Mouse (Mus musculus): ENCODE results near the gene Rinl. TPM values are rescaled to one million over a fixed set of nuclear protein-coding genes. Genes with fewer than 3 reads are reported as not detected.

Gene Rinl
- polyA plus RNA-seq, 1 experiment from 2014 or later = 2.7 TPM

DNA sequence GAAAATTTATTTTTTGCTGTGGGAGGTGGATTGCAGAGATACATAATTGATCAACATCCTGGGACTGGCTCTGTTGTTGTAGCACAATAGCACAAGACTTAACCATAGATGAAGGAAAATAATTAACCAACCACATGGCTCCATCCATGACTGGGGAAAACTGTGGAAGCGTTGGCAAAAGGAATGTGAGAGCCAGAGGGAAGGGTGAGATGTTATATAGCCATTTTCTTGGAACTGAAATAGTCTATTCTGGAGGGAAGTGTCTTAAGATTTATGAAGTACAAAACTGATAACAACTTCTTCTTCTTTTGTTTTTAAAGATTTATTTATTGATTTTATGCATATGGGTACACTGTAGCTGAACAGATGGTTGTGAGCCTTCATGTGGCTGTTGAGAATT is 58.5 kb downstream of the Rinl start:
- Histone ChIP-seq H3K4me2 (ENCODE audit: low read depth, low read length) (no peak overlapping the region), H3K27me3 (replicated peaks; ENCODE audit: control insufficient read depth, insufficient read depth, low read length) (no peaks in the 10 kb centered on the region), H3K4me3 (ENCODE audit: low read depth, low read length) (no peak overlapping the region), H3K36me3 (ENCODE audit: control insufficient read depth, insufficient read depth, low read length) (no peaks in the 10 kb centered on the region), H3K4me1 (ENCODE audit: control insufficient read depth, insufficient read depth, low read length) (peaks cover 5% of the 10 kb centered on the region; the same call in 1 of the 2 replicates), H3K9me3 (ENCODE audit: control insufficient read depth, low read length) (no peaks in the 10 kb centered on the region), H3K27ac (replicated peaks; ENCODE audit: low read depth, low read length) (no peak overlapping the region), H3K9ac (ENCODE audit: low read depth, low read length) (no peak overlapping the region)
- WGBS = 76% methylated on average over 1 of the region's 1 CpGs
- DNase-seq (ENCODE audit: low spot score) (no peak), ATAC-seq (ENCODE audit: low read depth) (no peak)

Other genes with a start within 250 kb of the Rinl start
- gene Sycn, start 248.1 kb upstream of the Rinl start, polyA plus RNA-seq (2014; fragmentation: Nextera tagmentation; extraction: Ambion mirVana) = not detected in 2 replicates
- 0.17 and 0.43 TPM in 2 replicates for gene Nccrp1, start 241.7 kb upstream of the Rinl start, polyA plus RNA-seq (2014; fragmentation: Nextera tagmentation; extraction: Ambion mirVana)
- 31.5 and 33.8 TPM in 2 replicates for gene Samd4b, start 190.8 kb upstream of the Rinl start, polyA plus RNA-seq (2014; fragmentation: Nextera tagmentation; extraction: Ambion mirVana)
- 20.7 and 23.5 TPM in 2 replicates for gene Pak4, start 190.8 kb upstream of the Rinl start, polyA plus RNA-seq (2014; fragmentation: Nextera tagmentation; extraction: Ambion mirVana)
- 0.10 and 0.40 TPM in 2 replicates for gene Acp7, start 157.6 kb upstream of the Rinl start, polyA plus RNA-seq (2014; fragmentation: Nextera tagmentation; extraction: Ambion mirVana)
- gene Fbxo27, start 96.1 kb upstream of the Rinl start, polyA plus RNA-seq (2014; fragmentation: Nextera tagmentation; extraction: Ambion mirVana) = 6.9 and 7.1 TPM in 2 replicates
- 27.8 and 29.0 TPM in 2 replicates for gene Fbxo17, start 72.2 kb upstream of the Rinl start, polyA plus RNA-seq (2014; fragmentation: Nextera tagmentation; extraction: Ambion mirVana)
- 119 and 120 TPM in 2 replicates for gene Mrps12, start 47.1 kb upstream of the Rinl start, polyA plus RNA-seq (2014; fragmentation: Nextera tagmentation; extraction: Ambion mirVana)
- 20.5 and 22.9 TPM in 2 replicates for gene Sars2, start 47.0 kb upstream of the Rinl start, polyA plus RNA-seq (2014; fragmentation: Nextera tagmentation; extraction: Ambion mirVana)
- 3.8 and 12.7 TPM in 2 replicates for gene Ccer2, start 32.8 kb upstream of the Rinl start, polyA plus RNA-seq (2014; fragmentation: Nextera tagmentation; extraction: Ambion mirVana)
- gene Sirt2, start 22.2 kb upstream of the Rinl start, polyA plus RNA-seq (2014; fragmentation: Nextera tagmentation; extraction: Ambion mirVana) = 76.8 and 79.3 TPM in 2 replicates
- gene Nfkbib, start 21.5 kb upstream of the Rinl start, polyA plus RNA-seq (2014; fragmentation: Nextera tagmentation; extraction: Ambion mirVana) = 40.9 and 41.5 TPM in 2 replicates
- gene Hnrnpl, start 19.6 kb downstream of the Rinl start, polyA plus RNA-seq (2014; fragmentation: Nextera tagmentation; extraction: Ambion mirVana) = 180 and 182 TPM in 2 replicates
- 183 and 202 TPM in 2 replicates for gene Ech1, start 36.2 kb downstream of the Rinl start, polyA plus RNA-seq (2014; fragmentation: Nextera tagmentation; extraction: Ambion mirVana)
- 3.4 and 4.1 TPM in 2 replicates for gene Lgals4, start 44.9 kb downstream of the Rinl start, polyA plus RNA-seq (2014; fragmentation: Nextera tagmentation; extraction: Ambion mirVana)
- 27.3 and 53.0 TPM in 2 replicates for gene Lgals7, start 74.9 kb downstream of the Rinl start, polyA plus RNA-seq (2014; fragmentation: Nextera tagmentation; extraction: Ambion mirVana)
- gene Capn12, start 92.5 kb downstream of the Rinl start, polyA plus RNA-seq (2014; fragmentation: Nextera tagmentation; extraction: Ambion mirVana) = 0.58 and 0.72 TPM in 2 replicates
- gene Actn4, start 173.4 kb downstream of the Rinl start, polyA plus RNA-seq (2014; fragmentation: Nextera tagmentation; extraction: Ambion mirVana) = 256 and 280 TPM in 2 replicates
- 403 and 404 TPM in 2 replicates for gene Eif3k, start 192.9 kb downstream of the Rinl start, polyA plus RNA-seq (2014; fragmentation: Nextera tagmentation; extraction: Ambion mirVana)
- gene Map4k1, start 193.1 kb downstream of the Rinl start, polyA plus RNA-seq (2014; fragmentation: Nextera tagmentation; extraction: Ambion mirVana) = 7.2 and 8.7 TPM in 2 replicates

Data from embryonic facial prominence, embryonic 14.5 days (tissue).